ENCODE assay signal across 1 mouse cellular context in the genomic region with DNA sequence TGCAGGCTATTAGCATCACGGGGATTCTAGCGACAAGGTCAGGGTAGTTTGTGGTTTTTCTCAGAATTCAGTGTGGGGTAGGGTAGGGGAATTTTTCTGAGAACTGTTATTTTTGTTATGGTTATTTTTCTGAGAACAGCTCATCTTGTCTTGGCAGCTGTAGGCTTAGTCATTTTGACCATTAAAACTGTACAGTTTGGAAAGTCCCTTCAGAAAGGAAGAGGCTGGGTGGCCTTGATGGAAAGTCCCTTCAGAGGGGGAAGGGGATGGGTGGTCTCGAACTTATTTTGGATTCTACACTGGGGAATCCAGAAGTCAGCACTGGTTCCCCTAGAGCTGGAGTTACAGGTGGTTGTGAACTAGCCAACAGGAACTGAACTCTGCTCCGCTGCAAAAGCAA.
TF ChIP-seq lines count a peak whose summit lies in the region.

No protein-coding gene starts in this region.

TF ChIP-seq in CH12.LX, 34 proteins besides CTCF, POLR2A, EP300 and RAD21 (continued from another document):
- no peak for TF ChIP-seq MAFK (IDR thresholded peaks at IDR 0.05; ENCODE audit: insufficient replicate concordance, low read length)
- TF ChIP-seq E2F4 (IDR thresholded peaks at IDR 0.05; ENCODE audit: insufficient replicate concordance, low read depth, low read length) = no peak
- no peak for TF ChIP-seq MXI1 (IDR thresholded peaks at IDR 0.05; ENCODE audit: low read depth, low read length)
TF ChIP-seq in CH12.LX: peak in this region for 10.
